Mouse (Mus musculus) telencephalon, adult 2 months (tissue): ENCODE measurements at regions not wholly inside any gene's neighbourhood (a gene's known extent, or its start where the extent isn't known, plus 50 kb on each side); places are given as distances from the start of the nearest gene placed in this dataset.
A peak's percentile ranks its signal among the peaks of the same experiment; 100 is the strongest.
"Not testable (repeated sequence)": the region's sequence is repeated elsewhere in the genome, so short reads cannot be mapped to it uniquely, and the experiment has no call there.

Source experiments
- DNase-seq: peaks from one replicate; pipeline ENCODE4 v3.0.0-alpha.2; 2011; ENCODE audit warnings: low read depth, low spot score

DNA sequence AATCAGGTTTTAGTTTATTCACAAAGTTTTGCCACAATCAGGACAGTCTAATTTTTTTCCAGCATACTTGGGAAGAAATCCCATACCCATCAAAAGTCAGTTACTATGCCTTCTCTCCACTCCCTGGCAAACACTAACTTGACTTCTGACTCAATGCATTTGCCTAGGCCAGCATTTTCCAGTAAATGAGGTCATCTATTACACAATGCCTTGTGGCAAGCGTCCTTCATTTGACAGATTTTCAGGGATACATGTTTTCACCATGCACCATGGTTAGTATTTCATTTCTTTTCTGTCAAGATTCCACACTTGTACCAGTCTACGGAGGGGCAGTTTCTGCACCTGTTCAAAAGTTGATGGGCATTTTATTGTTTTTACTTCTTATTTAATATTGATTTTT is 88.4 kb upstream of the Slc2a12 start:
- not testable (repeated sequence) for DNase-seq

DNA sequence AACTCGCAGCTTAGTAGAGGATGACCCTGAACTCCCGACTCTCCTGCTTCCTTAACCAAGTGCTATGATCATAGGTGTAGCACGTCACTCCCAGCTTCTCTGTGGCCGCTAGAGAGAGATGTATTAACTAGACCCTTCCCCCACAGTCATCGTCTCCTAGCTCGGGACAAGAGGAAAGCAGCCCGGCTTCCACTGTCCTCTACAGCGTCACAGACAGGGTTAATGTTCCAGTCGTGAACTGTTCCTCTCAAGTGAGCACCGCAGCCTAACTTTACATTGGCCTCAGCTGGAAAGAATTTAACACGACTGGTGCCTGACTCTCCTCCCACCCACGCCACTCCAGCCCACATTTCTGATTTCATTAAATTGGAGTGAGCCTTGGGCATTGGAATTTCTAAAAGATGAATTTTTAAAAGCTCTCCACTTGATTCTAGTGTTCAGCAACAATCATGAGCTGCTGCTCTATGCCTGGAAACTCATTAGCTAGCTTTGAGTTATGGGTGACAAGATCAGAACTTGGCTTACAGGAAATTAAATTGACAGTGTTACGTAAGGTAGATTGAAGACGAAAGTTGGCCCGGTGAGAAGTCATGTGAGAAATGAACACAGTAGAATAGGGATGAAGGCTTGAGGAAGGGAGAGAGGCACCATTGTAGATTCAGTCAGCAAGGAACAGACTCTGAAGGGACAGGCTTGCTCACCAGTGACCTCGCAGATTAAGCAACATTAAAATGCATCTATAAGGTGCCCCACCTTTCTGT is 75.4 kb upstream of the Slc2a12 start:
- not testable (repeated sequence) for DNase-seq

DNA sequence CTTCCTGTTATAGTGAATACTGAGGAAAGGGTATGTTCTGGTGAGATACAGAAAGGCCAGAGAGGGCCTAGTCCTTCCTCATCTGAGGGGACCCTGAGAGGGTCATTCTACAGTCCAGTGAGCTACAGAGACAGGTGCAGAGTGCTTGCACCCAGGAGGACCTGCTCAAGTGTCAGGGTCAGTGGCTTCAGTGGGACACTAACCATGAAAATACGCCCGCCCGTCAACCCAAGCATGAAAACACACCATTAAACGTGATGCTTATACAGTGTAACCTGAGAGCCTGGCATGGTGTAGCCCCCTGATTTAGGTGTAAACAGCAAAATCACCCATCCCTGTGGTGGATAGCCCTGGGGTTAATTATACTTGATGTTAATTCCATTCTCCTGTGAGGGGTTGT is 70.8 kb upstream of the Slc2a12 start:
- DNase-seq = not testable (repeated sequence)

DNA sequence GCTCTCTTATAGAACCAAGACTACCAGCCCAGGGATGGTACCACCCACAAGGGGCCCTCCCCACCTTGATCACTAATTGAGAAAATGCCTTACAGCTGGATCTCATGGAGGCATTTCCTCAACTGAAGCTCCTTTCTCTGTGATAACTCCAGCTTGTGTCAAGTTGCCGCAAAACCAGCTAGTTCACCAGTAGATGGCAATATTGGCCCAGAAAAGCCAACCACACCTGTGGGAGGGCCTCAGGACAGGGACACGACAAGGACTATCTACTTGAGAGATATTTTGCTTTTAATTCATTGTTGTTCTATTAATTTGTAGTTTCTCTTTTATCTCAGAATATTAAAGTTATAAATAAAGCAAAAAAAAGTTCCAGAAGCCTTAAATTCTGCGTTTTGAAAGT is 65.4 kb upstream of the Slc2a12 start:
- DNase-seq = peak; percentile 21

DNA sequence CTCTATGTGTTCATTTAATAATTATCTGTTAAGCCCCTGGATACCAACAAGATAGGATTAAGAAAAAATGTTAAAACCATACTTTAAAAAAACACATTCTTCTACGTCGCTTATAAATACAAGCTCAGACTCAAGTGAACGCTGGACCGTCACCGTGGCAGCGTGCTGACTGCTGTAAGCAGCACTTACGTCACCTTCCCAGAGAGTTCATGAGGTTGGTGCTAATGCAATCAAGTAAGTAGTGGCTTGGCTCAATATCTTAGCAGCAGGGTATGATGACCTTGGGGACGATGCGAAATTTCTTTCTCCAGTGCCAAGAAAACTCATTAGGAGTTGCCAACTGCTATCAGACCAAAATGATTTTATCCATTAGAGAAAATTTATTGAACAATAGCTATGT is 63.5 kb upstream of the Slc2a12 start:
- DNase-seq = not testable (repeated sequence)

DNA sequence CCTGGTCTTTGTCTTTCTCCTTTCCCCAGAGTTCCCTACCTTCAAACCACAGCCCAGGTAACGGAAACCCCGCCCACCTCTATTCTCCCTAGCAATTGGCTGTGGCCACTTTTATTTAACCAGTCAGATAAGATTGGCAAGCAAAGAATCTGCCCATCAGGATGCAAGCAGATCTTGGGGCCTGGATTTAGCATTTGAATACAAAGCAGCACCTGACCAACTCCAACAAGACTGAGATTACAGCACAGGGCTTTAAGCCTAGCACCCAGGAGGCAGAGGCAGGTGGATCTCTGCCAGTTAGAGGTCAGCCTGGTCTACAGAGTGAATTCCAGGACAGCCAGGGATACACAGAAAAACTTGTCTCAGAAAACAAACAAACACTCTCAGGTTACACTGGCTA is 61.5 kb upstream of the Slc2a12 start:
- not testable (repeated sequence) for DNase-seq

DNA sequence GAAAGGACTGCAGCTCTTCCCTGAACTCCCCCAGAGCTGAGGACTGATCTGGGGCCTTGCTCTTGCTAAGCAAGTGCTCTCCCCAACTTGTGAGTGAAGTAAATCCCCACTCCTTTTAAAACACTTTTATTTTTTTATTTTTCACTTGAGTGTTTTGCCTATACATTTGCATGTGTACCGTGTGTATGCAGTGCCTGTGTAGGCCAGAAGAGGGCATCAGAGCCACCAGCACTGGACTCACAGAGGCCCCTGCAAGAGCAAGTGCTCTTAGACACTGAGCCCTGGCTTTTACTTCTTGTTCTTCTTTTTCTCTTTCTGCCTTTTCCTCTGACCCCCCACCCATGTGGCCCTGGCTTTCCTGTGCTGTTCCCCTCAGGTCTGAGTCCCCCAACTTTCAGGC is 56.2 kb upstream of the Slc2a12 start:
- not testable (repeated sequence) for DNase-seq

DNA sequence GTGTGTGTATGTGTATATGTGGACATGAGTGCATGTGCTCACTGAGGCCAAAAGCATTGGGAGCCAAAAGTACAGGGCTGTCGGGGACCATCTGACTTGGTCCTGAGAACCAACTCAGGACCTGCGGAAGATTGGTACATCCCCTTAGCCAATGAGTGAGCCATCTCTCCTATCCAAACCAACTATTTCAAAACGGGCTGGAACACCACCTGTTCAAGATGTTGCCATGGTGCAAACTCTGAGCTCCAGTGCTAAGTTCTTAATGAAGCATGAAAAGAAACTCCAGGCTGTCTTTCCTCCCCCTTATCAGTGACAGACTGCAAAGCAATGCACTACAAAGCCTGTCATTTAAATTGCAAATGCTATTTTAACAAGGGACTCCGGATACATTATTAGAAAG is 53.1 kb upstream of the Slc2a12 start:
- DNase-seq = peak; percentile 8

DNA sequence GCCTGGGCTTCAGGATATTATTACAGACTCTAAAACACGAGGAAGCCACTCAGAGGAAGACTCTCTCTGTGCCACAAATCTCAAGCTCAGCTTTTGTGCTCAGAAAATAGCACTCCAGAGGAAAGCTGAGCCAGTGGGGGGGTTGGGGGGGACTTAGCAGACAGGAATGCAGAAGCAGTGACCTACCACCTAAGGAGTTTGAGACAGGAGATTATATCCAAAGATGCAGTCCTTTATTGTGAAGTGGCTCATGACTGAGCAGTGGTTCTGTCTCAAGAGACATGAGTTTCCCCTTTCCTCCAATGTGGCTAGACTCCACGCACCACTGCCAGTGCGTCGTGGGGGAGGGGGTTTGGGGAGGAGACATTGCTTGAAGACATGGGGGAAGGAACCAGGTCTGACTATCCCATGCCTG is 52.6 kb upstream of the Slc2a12 start:
- DNase-seq = not testable (repeated sequence)

DNA sequence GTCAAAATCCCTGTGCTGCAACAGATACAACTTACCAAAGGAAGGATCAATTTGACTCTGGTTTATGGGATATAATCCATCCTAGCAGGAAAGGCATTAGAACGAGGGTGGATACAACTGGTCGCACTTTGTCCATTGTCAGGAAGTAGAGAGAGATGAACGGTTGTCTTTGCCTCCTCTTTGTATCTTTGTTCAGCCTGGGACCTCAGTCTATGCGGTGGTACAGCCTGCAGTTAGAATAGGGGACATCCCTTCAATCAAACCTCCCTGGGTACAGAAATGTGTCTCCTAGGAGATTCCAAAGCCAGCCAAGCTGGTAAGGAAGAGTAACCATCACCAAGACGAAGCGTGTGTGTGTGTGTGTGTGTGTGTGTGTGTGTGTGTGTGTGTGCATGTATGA is 52.1 kb upstream of the Slc2a12 start:
- DNase-seq = not testable (repeated sequence)
